Mouse (Mus musculus): ENCODE results near the gene Ripply3. TPM values are rescaled to one million over a fixed set of nuclear protein-coding genes. Genes with fewer than 3 reads are reported as not detected.

The Ripply3 gene
- polyA plus RNA-seq, 1 experiment from 2014 or later: 0.99 TPM

DNA sequence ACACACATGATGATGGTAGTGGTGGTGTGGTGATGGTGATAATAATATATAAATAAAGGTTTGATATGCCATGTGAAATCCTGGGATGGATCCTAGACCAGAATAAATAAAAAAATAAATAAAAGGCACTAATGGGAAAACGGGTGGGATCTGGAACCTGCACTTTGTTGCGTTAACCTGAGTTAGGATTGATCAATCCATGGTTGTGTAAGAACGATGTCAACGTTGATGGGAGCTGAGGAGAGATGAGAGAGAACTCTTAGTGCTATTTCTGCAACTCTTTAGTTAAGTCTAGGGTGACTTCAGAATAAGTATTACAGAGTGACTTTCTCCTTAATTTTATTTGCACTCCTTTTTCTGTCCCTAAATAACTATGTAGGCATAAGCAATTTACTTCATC lies 27.0 kb upstream of the Ripply3 start:
- Histone ChIP-seq H3K9me3 (replicated peaks; ENCODE audit: control insufficient read depth, low read length) (no peaks in the 10 kb centered on the region), H3K9ac (ENCODE audit: low read length) (no peak overlapping the region), H3K36me3 (ENCODE audit: control insufficient read depth, insufficient read depth, low read length) (no peaks in the 10 kb centered on the region), H3K4me2 (ENCODE audit: low read length) (no peak overlapping the region), H3K27me3 (replicated peaks; ENCODE audit: control insufficient read depth, insufficient read depth, low read length) (no peaks in the 10 kb centered on the region), H3K4me1 (ENCODE audit: control insufficient read depth, insufficient read depth, low read length) (peaks cover 4% of the 10 kb centered on the region), H3K4me3 (ENCODE audit: low read depth, low read length) (no peak overlapping the region), H3K27ac (ENCODE audit: low read depth, low read length) (no peak overlapping the region)
- 92% methylated on average over 4 of the region's 4 CpGs for WGBS
- no peak for ATAC-seq
- DNase-seq (ENCODE audit: low spot score): no peak

DNA sequence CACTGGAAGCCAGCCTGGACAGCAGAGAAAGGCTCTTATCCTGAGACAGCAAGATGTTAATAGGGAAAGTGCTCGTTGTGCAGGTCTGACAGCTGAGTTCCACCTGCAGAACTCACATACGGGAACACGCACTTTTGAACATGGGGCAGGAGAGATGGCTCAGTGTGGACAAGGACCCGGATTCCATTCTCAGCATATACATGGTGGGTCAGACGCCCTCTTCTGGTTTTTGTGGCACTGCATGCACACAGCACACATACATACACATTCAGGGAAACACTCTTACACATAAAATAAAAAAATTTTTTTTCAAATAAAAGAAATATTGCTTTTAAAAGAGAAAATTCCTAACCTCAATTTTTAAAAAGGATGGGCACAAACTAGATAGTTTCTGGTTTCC lies 26.5 kb upstream of the Ripply3 start:
- ATAC-seq (no peak), DNase-seq (ENCODE audit: low spot score) (no peak)
- no peak overlapping the region for H3K4me2 ChIP-seq (ENCODE audit: low read length)
- H3K27ac ChIP-seq (ENCODE audit: low read depth, low read length): no peak overlapping the region
- H3K4me1 ChIP-seq (ENCODE audit: control insufficient read depth, insufficient read depth, low read length): peaks cover 4% of the 10 kb centered on the region
- no peak overlapping the region for H3K9ac ChIP-seq (ENCODE audit: low read length)
- WGBS: 86% methylated on average over 5 of the region's 5 CpGs
- H3K4me3 ChIP-seq (ENCODE audit: low read depth, low read length): no peak overlapping the region
- H3K9me3 ChIP-seq (replicated peaks; ENCODE audit: control insufficient read depth, low read length): no peaks in the 10 kb centered on the region
- H3K36me3 ChIP-seq (ENCODE audit: control insufficient read depth, insufficient read depth, low read length): no peaks in the 10 kb centered on the region
- H3K27me3 ChIP-seq (replicated peaks; ENCODE audit: control insufficient read depth, insufficient read depth, low read length): no peaks in the 10 kb centered on the region

DNA sequence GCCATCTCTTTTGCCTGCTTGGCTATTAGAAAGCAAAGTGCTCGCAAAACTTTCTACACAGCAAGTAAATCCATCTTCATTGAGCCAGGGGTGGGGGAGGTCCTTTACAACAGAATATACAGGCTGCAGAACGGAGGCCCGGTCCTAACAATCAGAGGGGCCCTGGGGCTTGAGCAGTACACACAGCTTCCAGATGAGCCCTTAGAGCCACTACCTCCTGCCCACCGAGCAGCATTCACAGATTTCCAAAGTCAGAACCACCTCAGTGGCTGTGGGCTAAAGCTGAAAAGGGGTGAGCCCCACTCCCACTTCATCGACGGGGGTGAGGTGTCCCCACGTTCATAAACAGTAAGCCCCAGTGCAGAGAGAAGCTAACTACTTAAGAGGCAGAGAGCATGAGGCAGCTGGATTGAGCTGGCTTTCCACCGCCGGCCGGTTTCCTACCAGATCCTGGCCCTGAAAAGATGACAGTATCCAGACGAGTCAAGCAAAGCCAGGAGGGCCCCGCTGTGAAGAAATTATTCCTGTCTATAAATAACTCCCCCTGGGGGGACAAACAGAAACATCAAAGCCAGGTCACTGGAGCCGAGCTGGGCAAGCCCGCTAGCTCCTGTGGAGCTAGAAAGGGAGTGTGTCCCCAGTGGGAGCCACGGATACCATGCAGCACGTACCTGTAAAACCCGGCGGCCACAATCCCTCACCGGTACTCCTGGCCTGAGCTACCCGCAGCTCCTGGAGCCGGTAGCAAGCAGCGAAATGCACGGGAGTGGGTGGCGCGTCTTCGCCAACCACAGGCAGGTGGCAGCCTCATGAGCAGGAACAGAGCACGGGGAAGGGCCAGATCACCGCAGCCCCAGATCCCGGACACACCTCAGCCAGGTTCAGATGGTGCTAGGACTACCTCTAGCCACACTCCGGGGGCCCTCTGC lies 25.7 kb upstream of the Ripply3 start:
- peaks cover 4% of the 10 kb centered on the region for H3K4me1 ChIP-seq (ENCODE audit: control insufficient read depth, insufficient read depth, low read length)
- H3K36me3 ChIP-seq (ENCODE audit: control insufficient read depth, insufficient read depth, low read length): no peaks in the 10 kb centered on the region
- H3K9me3 ChIP-seq (replicated peaks; ENCODE audit: control insufficient read depth, low read length): no peaks in the 10 kb centered on the region
- DNase-seq (ENCODE audit: low spot score) (peak; percentile 31), ATAC-seq (peak; percentile 42; the same call in 1 of the 2 replicates)
- peak overlapping the region; percentile 45 for H3K4me2 ChIP-seq (ENCODE audit: low read length)
- peak overlapping the region; percentile 10; the same call in 1 of the 2 replicates for H3K4me3 ChIP-seq (ENCODE audit: low read depth, low read length)
- no peaks in the 10 kb centered on the region for H3K27me3 ChIP-seq (replicated peaks; ENCODE audit: control insufficient read depth, insufficient read depth, low read length)
- peak overlapping the region; percentile 53 for H3K9ac ChIP-seq (ENCODE audit: low read length)
- no peak overlapping the region; the same call in 1 of the 2 replicates for H3K27ac ChIP-seq (ENCODE audit: low read depth, low read length)
- 9% methylated on average over 30 of the region's 30 CpGs for WGBS

DNA sequence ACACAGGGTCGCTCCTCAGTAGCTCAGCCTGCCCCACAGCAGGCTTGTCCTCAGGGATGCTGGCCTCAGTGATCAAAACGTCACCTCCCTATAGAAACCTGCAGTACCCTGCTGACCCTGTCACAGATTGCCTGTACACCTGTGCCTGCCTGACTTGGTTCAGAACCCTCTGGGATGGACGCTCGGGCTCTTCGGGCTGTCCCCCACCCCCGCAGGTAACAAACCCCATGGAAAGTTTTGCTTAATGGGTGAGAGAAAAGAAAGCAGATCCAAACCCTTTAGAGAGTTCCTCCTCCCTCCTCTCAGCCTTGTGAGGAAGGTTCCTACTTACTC lies 25.1 kb upstream of the Ripply3 start:
- ATAC-seq: no peak
- 38% methylated on average over 6 of the region's 6 CpGs for WGBS

DNA sequence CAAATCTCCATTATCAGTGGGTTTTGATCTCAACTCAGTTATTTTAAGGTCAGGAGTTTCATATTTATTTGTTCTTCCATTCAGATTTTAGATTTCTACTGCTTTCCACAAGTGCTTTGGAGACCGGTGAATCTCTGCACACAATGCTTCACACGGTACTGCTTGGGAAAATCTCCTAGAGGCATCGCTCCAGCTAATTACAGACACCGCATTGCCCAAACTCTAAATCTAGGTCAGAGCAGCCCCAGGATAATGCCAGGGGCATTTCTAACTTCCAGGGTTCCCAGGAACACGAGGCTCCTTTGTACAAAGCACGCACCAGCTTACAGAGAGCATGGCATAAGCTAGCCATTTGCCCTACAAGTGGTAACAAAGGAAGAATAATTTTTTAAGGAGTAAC lies 20.7 kb upstream of the Ripply3 start:
- WGBS: 55% methylated on average over 6 of the region's 6 CpGs
- H3K4me3 ChIP-seq (ENCODE audit: low read depth, low read length): no peak overlapping the region
- H3K36me3 ChIP-seq (ENCODE audit: control insufficient read depth, insufficient read depth, low read length): no peaks in the 10 kb centered on the region
- H3K9me3 ChIP-seq (replicated peaks; ENCODE audit: control insufficient read depth, low read length): no peaks in the 10 kb centered on the region
- H3K27me3 ChIP-seq (replicated peaks; ENCODE audit: control insufficient read depth, insufficient read depth, low read length): no peaks in the 10 kb centered on the region
- 0 out of 2 replicates have a peak overlapping the region, but pooled peaks have one; percentile 17 for H3K27ac ChIP-seq (ENCODE audit: low read depth, low read length)
- no peak overlapping the region for H3K4me2 ChIP-seq (ENCODE audit: low read length)
- DNase-seq (ENCODE audit: low spot score) (peak; percentile 17), ATAC-seq (no peak)
- H3K9ac ChIP-seq (ENCODE audit: low read length): no peak overlapping the region
- peaks cover 9% of the 10 kb centered on the region for H3K4me1 ChIP-seq (ENCODE audit: control insufficient read depth, insufficient read depth, low read length)

More for the DNA sequence above, 25.1 kb upstream of the Ripply3 start:
- Histone ChIP-seq H3K27ac (ENCODE audit: low read depth, low read length) (no peak overlapping the region), H3K9ac (ENCODE audit: low read length) (peak overlapping the region; percentile 53; the same call in 1 of the 2 replicates), H3K9me3 (replicated peaks; ENCODE audit: control insufficient read depth, low read length) (no peaks in the 10 kb centered on the region), H3K27me3 (replicated peaks; ENCODE audit: control insufficient read depth, insufficient read depth, low read length) (no peaks in the 10 kb centered on the region), H3K36me3 (ENCODE audit: control insufficient read depth, insufficient read depth, low read length) (no peaks in the 10 kb centered on the region), H3K4me1 (ENCODE audit: control insufficient read depth, insufficient read depth, low read length) (peaks cover 4% of the 10 kb centered on the region), H3K4me3 (ENCODE audit: low read depth, low read length) (0 out of 2 replicates have a peak overlapping the region, but pooled peaks have one; percentile 10), H3K4me2 (ENCODE audit: low read length) (peak overlapping the region; percentile 45)
- no peak for DNase-seq (ENCODE audit: low spot score)

DNA sequence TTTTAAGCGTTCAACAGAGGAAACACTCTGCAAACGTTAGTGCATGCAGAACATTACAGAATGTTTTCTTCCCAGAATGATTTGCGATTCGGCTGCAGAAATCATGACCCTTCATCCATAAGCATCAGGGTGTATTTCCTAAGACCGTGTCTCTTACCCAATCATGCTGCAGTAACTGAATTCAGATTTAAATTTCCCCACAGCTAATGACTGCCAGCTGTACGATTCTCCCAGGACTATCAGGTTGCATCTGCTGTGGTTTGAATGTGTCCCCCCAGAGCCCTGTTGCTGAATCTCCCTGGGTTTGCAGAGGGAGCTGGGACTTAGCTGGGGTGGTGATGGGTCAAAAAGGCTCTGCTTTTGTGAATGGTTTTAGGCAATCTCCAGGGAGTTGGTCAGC lies 20.3 kb upstream of the Ripply3 start:
- DNase-seq (ENCODE audit: low spot score) (peak; percentile 44), ATAC-seq (no peak)
- WGBS: 46% methylated on average over 6 of the region's 6 CpGs
- Histone ChIP-seq H3K36me3 (ENCODE audit: control insufficient read depth, insufficient read depth, low read length) (no peaks in the 10 kb centered on the region), H3K4me2 (ENCODE audit: low read length) (no peak overlapping the region), H3K27me3 (replicated peaks; ENCODE audit: control insufficient read depth, insufficient read depth, low read length) (no peaks in the 10 kb centered on the region), H3K4me1 (ENCODE audit: control insufficient read depth, insufficient read depth, low read length) (peaks cover 6% of the 10 kb centered on the region; the same call in 1 of the 2 replicates), H3K9me3 (replicated peaks; ENCODE audit: control insufficient read depth, low read length) (no peaks in the 10 kb centered on the region), H3K4me3 (ENCODE audit: low read depth, low read length) (no peak overlapping the region), H3K27ac (ENCODE audit: low read depth, low read length) (0 out of 2 replicates have a peak overlapping the region, but pooled peaks have one; percentile 17), H3K9ac (ENCODE audit: low read length) (no peak overlapping the region)

DNA sequence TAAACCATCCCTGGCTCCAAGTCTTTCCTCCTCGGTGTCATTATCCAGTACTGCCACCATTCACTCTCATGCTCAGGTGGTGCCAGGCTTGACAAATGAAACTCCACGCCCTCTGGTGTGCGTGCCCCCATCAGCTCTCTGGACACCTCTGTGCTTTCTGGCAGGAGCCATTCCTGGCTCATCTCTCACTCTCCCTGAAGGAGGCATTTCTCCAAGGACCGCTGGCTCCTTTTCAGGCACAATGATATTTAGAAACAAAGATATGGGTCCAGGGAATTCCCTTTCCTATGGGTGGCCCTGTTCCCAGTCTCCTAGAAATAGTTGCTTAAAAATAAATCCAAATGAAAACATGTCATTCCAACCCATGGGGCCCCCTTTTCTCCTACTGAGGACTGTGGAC lies 19.2 kb upstream of the Ripply3 start:
- no peaks in the 10 kb centered on the region for H3K9me3 ChIP-seq (replicated peaks; ENCODE audit: control insufficient read depth, low read length)
- H3K4me2 ChIP-seq (ENCODE audit: low read length): no peak overlapping the region
- no peaks in the 10 kb centered on the region for H3K36me3 ChIP-seq (ENCODE audit: control insufficient read depth, insufficient read depth, low read length)
- H3K27me3 ChIP-seq (replicated peaks; ENCODE audit: control insufficient read depth, insufficient read depth, low read length): no peaks in the 10 kb centered on the region
- H3K4me1 ChIP-seq (ENCODE audit: control insufficient read depth, insufficient read depth, low read length): peaks cover 9% of the 10 kb centered on the region
- H3K27ac ChIP-seq (ENCODE audit: low read depth, low read length): no peak overlapping the region
- no peak overlapping the region for H3K9ac ChIP-seq (ENCODE audit: low read length)
- no peak overlapping the region for H3K4me3 ChIP-seq (ENCODE audit: low read depth, low read length)
- 94% methylated on average over 4 of the region's 4 CpGs for WGBS
- ATAC-seq (no peak), DNase-seq (ENCODE audit: low spot score) (no peak)

DNA sequence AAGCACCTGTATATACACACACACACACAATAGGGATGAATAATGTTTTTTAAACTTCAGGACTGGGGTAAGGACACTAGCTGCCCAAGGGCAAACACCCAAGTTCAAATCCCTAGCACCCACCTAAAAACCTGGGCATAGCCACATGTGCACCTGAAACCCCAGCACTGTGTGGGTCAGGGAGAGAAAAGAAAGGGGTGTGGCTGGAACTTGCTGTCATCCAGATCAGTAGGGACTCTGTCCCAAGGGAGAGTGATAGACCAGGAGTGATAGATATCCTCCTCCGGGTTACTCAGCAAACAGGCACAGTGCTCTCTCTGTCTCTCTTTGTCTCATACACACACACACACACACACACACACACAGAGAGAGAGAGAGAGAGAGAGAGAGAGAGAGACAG lies 16.8 kb upstream of the Ripply3 start:
- H3K27ac ChIP-seq (ENCODE audit: low read depth, low read length): no peak overlapping the region; the same call in 1 of the 2 replicates
- ATAC-seq: no peak
- WGBS: 74% methylated on average over 1 of the region's 1 CpGs

DNA sequence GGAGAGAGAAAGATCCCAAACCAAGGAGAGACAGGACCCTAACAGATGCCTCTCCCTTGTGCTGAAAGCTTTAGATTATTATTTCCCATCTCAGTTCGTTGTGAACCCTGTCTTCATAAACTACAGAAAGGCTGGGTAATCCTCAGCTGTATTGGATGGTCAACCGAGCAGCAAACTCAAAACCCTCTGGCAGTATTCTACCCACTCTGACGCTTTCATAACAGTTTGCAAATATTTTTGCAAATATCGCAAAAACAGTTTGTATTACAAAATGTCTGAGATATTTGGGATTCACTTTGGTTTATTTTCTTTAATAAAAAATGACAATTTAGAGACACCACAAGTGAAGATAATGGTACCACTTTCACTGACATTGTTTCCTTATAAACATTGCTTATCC lies 16.3 kb upstream of the Ripply3 start:
- Histone ChIP-seq H3K27ac (ENCODE audit: low read depth, low read length) (peak overlapping the region; percentile 99), H3K4me2 (ENCODE audit: low read length) (peak overlapping the region; percentile 58), H3K4me3 (ENCODE audit: low read depth, low read length) (peak overlapping the region; percentile 56), H3K27me3 (replicated peaks; ENCODE audit: control insufficient read depth, insufficient read depth, low read length) (no peaks in the 10 kb centered on the region), H3K4me1 (ENCODE audit: control insufficient read depth, insufficient read depth, low read length) (peaks cover 14% of the 10 kb centered on the region), H3K9ac (ENCODE audit: low read length) (peak overlapping the region; percentile 80; the same call in 1 of the 2 replicates), H3K9me3 (replicated peaks; ENCODE audit: control insufficient read depth, low read length) (no peaks in the 10 kb centered on the region), H3K36me3 (ENCODE audit: control insufficient read depth, insufficient read depth, low read length) (no peaks in the 10 kb centered on the region)
- WGBS: 67% methylated on average over 4 of the region's 4 CpGs
- DNase-seq (ENCODE audit: low spot score) (no peak), ATAC-seq (no peak)

More for the DNA sequence above, 16.8 kb upstream of the Ripply3 start:
- no peak for DNase-seq (ENCODE audit: low spot score)
- Histone ChIP-seq H3K4me1 (ENCODE audit: control insufficient read depth, insufficient read depth, low read length) (peaks cover 14% of the 10 kb centered on the region), H3K4me3 (ENCODE audit: low read depth, low read length) (no peak overlapping the region), H3K4me2 (ENCODE audit: low read length) (peak overlapping the region; percentile 58; the same call in 1 of the 2 replicates), H3K9ac (ENCODE audit: low read length) (peak overlapping the region; percentile 42; the same call in 1 of the 2 replicates), H3K9me3 (replicated peaks; ENCODE audit: control insufficient read depth, low read length) (no peaks in the 10 kb centered on the region), H3K36me3 (ENCODE audit: control insufficient read depth, insufficient read depth, low read length) (no peaks in the 10 kb centered on the region), H3K27me3 (replicated peaks; ENCODE audit: control insufficient read depth, insufficient read depth, low read length) (no peaks in the 10 kb centered on the region)
